Mouse (Mus musculus) brain, embryonic 18.5 days (tissue): Measurements from ENCODE around the gene Cpn1.

Experiments
- DNase-seq: peaks from one replicate; pipeline ENCODE4 v3.0.0-alpha.2; 2012; ENCODE audit warnings: low read depth, low spot score

Cpn1 gene

DNA sequence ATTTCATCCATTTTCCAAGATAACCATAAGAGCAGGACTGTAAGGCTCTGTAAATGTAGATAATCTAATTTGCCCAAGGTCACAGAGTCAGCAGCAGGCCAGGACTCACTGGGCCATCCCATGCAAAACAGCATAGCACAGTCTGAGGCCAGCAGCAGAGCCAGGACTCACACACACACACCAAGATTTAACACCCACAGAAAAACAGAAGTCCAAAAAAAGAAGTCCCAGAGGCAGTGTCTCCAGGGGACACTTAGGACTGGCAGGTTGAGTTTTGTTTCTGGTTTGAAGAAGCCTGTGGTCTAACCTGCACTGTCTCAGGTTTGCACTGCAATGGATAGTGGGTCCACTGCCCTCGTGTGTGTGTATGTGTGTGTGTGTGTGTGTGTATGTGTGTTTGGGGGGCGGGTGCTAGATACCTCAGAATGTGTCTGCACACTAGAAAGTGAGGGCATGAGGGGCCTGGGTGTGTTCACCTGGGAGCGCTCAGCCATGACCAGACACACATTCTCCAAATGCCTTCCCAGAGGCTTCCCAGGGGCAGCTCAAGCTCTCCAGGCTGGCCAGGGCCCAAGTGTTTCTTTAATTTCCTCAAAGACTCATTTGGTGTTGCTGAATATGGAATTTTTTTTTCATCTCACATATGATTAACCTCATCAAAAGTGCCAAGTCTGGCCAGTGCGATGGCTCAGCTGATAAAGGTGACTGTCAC, 73.4 kb downstream of the Cpn1 start:
- no peak for DNase-seq

DNA sequence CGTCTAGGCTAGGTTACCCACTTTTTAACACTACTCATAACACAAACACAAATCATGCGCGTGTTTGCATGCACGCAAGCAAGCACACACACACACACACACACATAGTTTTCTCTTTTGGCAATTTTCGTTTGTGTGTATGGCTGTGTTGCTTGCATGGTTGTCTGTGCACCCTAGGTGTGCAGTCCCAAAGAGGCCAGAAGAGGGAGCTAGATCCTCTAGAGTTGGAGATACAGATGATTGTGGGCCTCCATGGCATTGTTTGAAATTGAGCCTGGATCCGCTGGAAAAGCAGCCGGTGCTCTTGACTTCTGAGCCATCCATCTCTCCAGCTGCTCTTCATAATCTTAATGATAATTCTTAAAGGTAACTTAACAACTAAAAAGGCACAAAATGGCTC, 79.9 kb downstream of the Cpn1 start:
- no peak for DNase-seq
